Mouse (Mus musculus): Measurements from ENCODE around the gene Foxp1.

DNA sequence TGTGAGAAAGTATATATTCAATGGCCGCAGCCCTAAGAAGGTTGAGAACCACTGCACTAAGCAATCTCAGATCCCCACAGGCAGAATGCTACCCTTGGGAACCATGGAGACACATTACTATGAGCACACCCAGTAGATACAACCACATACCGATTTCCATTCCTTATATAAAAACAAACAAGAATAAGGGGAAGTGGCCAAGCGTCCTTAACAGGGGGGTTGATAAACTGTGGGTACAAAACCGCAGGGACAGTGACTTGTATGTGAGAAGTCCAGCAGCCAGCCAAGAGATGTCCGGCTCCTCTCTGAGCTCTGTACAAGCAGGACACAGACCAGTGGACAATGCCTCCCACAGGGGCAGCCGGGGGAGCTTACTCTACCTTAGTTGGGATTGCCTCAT is 563.2 kb downstream of the Foxp1 start:
- TF ChIP-seq EP300 (IDR thresholded peaks at IDR 0.05; ENCODE audit: low read depth) (no peak), CTCF (IDR thresholded peaks at IDR 0.05; ENCODE audit: low read depth) (no peak)
